Mouse (Mus musculus) layer of hippocampus, adult 9-11 months (tissue): ENCODE measurements around the gene Inafm2.

ENCODE experiments used
- DNase-seq: peaks from one replicate; pipeline ENCODE4 v3.0.0; 2022

Inafm2 gene

DNA sequence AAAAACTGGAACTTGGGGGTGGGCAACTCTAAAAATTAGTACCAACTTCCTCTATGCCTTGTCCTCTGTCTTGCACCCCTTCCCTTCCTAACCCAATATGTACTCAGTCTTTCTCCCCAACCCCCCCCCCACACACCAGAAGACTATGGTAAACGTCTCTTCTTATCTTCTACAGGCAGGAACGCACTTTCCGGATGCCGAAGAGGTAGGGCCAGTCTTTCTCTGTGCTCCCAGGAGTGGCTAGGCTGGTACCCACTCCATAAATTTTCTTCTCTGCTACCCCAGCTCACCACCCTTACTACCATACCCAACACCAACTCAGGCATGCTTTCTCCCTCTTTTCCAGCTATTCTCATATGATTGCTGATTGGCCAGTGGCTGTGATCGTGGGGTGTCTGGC lies 41.0 kb downstream of the Inafm2 start:
- DNase-seq = no peak

DNA sequence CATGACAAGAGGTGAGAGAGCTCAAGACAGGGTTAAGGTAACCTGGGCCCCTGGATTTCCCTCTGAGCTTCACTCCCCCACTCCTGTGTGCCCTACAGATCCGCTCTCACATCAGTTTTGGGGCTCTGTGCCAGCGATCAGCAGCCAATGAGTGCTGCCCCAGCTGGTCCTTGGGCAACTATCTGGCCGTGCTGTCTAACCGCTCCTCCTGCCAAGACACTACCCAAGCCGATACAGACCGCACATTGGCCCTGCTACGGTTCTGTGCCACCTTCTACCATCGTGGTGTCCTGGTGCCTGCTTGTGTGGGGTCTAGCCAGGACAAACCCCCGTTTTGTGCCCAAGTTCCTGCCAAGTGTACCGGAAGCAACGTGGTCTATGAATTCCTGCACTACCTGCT lies 43.9 kb downstream of the Inafm2 start:
- peak; percentile 70 for DNase-seq

DNA sequence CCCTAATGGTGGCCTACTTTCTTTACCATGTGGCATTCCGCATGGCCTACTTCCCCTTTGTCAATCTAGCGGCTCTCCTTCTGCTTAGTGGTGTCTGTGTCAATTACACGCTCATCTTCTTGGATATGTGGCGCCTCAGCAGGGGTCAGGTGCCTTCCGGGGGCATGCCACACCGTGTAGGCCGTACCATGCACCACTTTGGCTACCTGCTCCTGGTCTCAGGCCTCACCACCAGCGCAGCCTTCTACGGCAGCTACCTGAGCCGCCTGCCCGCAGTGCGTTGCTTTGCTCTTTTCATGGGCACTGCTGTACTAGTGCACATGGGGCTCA lies 44.6 kb downstream of the Inafm2 start:
- no peak for DNase-seq

DNA sequence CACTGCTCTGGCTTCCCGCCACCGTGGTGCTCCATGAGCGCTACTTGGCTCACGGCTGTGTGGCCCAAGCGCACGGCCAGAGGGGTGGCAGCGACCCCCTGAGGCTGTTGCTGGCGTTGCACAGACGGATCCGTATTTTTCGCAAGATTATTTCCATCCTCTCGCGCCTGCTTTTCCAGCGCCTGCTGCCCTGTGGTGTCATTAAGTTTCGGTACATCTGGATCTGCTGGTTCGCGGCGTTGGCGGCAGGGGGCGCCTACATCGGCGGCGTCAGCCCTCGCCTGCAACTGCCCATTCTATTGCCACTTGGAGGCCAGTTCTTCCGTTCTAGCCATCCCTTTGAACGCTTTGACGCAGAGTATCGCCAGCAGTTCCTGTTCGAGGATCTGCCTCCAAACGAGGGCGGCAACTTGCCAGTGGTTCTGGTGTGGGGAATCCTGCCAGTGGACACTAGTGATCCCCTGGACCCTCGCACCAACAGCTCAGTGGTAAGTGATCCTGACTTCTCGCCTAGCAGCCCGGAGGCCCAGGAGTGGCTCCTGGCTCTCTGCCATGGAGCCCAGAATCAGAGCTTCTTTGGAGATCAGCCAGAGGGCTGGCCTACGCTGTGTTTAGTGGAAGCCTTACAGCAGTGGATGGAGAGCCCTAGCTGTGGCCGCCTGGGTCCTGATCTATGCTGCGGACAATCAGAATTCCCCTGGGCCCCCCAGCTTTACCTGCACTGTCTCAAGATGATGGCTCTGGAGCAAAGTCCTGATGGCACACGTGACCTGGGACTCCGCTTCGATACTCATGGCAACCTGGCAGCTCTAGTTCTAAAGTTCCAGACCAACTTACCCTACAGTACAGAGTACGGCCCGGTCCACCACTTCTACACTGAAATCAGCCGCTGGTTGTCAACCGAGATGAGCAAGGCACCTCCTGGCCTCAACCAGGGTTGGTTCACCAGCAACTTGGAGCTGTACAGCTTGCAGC lies 45.3 kb downstream of the Inafm2 start:
- DNase-seq = no peak

DNA sequence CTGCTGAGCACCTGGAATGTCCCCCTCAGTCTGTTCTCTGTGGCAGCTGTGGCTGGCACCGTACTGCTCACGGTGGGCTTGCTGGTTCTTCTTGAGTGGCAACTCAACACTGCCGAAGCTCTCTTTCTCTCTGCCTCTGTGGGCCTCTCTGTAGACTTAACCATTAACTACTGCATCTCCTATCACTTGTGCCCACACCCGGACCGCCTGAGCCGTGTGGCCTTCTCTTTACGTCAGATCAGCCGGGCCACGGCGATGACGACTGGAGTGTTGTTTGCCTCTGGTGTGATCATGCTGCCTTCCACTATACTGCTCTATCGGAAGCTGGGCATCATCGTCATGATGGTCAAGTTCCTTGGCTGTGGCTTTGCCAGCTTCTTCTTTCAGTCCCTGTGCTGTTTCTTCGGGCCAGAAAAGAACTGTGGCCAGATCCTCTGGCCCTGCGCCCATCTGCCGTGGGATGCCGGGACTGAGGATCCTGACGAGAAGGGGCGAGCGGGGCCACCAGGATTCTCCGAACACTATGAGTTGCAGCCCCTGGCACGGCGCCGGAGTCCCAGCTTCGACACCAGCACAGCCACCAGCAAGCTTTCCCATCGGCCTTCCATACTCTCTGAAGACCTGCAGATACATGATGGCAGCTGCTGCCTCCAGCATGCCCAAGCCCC lies 46.2 kb downstream of the Inafm2 start:
- no peak for DNase-seq

DNA sequence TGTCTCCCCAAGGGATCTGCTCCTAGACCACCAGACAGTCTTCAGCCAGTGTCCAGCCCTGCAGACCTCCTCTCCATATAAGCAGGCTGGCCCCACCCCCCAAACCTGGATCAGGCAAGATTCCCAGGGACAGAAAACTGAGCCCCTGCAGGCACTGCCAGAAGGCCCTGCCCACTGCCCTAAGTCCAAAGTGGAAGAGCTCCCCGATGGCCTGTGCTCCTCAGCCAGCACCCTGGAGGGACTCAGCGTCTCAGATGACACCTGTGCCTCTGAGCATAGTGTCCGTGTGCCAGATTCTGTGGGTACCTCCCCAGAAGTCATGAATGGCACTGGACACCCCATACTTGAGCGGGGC lies 46.7 kb downstream of the Inafm2 start:
- DNase-seq = no peak

DNA sequence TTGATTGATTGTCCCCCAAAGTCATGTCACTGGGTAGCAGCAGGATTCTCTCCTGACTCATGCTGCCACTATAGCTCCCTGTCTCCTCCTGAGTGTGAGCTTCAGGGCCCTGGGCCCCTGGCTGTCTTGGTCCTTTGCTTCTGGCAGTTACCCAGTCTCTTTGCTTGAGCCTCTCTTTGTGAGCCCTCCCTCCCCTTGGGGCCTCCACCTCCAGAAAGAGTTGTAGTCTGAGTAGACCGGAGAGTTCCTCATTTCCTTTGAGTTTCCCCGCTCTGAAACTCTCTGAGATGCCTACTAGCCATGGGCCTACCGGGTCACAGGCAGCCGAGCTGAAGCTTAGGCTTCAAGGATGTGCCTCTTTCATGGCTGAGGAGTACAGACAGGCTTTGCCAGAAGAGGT lies 48.1 kb downstream of the Inafm2 start:
- no peak for DNase-seq
